Mouse (Mus musculus) erythroblast, embryonic 14.5 days (primary cell): ENCODE measurements around the gene Kcnip2.

Experiments
- GATA1 ChIP-seq: IDR thresholded peaks from 2 replicates; pipeline ENCODE4 v1.6.1; 2012; ENCODE audit warnings: low read length, inconsistent platforms, mixed read lengths
- TAL1 ChIP-seq: IDR thresholded peaks from 3 replicates; pipeline ENCODE4 v1.6.1; 2012; ENCODE audit warnings: low read length, inconsistent platforms, mixed read lengths

DNA sequence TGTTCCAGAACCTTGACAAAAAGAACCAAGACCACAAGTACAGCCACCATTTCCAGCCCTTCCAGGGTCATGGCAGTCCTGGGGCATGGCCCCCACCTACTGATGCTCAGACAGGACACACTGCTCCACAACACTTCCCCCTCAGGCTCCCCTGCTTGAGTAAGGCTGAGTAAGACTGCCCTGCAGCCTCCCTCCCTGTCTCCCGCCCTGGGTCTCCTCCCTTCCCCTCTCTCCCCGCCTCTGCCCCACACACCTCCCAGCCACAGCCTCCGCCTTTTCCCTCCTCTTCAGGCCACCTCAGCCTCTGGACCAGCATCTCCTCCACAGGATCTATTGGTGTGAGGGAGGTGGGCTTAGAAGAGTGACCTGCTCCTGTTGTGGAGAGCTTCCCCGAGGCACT lies 12.5 kb downstream of the Kcnip2 start:
- TF ChIP-seq GATA1 = no peak
- no peak for TF ChIP-seq TAL1
